Mouse (Mus musculus) urinary bladder, postnatal 4 days (tissue): ENCODE measurements around the gene Klk9.

Experiments
- DNase-seq, 2 experiments: peaks; one replicate each; pipeline ENCODE4 v3.0.0; 2021 to 2022; ENCODE audit warnings: low spot score in 2 of 2

The Klk9 gene

DNA sequence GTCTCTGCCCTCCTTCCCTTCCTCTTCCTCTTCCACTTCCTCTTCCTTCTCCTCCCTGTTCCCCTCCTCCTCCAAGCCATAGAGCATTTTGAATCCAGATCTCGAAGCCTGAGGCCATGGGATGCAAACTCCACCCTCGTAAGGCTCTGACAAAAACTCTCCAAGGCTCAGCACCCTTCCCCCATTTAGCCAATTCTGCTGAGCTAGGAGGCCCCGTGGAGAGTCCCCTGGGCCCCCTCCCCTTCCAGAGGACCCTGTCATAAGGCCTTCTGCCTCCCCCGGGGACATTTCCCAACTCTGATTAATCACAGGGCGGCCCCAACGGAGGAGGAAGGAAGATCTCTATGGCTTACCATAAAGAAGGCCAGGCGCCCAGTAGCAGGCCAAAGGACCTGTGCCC is at the start of gene Klk9:
TSS of gene Klk9 (plus strand) at position 301 of the 400 bp plus-strand sequence.
- DNase-seq: no peak

DNA sequence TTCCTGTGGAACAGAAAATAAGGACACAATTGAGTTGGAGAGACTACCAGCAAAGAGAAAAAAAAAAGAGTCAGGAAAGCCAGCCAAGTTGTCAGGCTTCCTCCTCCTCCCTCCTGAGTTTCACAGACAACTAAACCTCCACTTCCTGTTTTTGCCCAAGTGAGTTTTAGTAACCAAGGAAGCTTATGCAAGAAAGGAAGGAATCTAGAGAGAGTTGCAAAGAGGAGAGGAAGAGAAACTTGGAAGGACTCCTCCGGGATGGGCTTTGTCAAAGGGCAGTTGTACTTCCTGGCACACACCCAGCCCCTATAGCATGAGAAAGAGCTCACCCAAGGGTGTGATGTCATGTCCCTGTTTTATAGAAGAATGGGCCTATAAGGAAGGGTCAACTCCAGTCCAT is 43.9 kb upstream of the Klk9 start:
- no peak for DNase-seq

DNA sequence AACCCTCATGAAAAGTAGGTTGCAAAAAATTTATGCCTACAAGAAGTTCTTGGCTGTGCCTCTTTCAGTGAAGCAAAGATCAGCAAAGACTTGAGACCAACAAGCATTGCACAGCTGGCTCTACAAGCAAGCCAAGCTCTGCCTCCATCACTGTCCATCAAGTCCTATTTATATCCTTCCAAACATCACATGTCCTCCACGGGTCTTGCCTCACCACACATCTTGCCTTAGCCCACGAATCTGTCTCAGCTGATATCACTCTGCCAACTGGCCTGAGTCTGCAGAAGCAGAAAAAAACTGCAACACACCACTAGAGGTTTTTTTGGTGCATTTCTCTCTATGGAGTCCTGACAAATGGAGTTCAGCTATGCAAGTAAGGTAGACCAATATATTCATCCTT is 38.9 kb upstream of the Klk9 start:
- no peak for DNase-seq

DNA sequence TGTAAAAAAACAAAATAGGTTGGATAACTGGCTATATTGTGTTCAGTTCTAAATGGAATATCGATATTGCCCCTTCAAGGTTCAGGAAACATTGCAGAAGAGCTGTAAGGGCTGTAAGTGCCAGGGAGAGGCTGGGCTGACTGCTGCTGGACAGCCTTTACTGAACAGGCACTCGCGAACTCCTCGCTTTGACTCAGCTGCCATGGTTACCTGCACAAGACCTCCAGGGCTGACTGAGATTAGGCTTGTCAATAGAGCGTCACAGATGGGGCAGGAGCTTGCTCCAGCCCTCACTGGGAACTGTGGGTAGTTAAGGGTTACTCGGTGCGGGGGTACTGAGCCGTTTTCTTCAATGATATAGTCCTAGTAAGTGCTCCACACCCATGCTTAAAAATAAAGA is 25.2 kb upstream of the Klk9 start:
- peak in 1 of 2 experiments; percentile 5 for DNase-seq

DNA sequence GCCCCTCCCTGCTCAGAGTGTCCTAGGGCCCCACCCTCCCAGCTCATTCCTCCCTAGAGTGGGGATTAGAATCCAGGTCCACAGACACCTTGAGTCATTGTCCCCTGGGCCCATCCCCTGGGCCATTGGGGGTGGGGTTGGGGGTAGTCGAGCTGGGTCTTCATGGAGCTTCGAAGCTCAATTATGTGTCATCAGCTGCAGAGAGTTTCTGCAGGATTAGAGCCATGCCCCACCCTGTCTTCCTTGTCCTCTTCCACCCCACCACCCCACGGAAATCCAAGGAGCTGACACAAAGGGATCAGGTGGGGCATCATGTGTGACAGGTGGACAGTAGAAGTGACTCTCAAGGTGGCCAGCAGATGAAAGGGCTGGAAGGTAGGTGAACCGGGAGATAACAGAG is 23.1 kb upstream of the Klk9 start, which contains the start of gene Klk12:
TSS of gene Klk12 (plus strand) at position 301 of the 400 bp plus-strand sequence.
- peak in 1 of 2 experiments; percentile 13 for DNase-seq

DNA sequence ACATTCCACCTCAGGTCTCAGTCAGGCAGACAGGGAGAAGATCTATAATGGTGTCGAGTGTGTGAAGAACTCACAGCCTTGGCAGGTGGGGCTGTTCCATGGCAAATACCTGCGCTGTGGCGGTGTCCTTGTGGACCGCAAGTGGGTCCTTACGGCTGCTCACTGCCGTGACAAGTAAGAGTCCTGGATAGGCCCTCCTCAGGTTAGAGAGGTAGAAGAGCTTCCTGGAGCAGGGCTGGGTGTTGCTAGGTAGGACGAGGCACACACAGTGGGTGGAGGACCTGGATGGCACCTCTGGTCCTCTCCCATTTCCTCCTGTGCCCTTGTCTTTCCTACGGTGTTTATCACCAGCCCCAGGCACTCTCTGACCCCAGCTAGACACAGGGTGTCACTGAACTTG is 22.1 kb upstream of the Klk9 start:
- peak; percentile 14 to 52 for DNase-seq

DNA sequence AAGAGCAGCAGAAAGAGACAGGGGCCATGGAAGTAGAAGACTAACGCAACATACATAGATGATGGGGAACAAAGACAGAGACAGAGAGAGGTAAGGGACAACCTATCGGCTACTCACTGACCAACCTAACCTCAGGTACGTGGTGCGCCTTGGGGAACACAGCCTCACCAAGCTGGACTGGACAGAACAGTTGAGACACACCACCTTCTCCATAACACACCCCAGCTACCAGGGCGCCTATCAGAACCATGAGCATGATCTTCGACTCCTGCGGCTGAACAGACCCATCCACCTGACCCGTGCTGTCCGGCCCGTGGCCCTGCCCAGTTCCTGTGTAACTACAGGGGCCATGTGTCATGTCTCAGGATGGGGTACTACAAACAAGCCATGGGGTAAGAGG is 21.0 kb upstream of the Klk9 start:
- peak; percentile 15 to 47 for DNase-seq

DNA sequence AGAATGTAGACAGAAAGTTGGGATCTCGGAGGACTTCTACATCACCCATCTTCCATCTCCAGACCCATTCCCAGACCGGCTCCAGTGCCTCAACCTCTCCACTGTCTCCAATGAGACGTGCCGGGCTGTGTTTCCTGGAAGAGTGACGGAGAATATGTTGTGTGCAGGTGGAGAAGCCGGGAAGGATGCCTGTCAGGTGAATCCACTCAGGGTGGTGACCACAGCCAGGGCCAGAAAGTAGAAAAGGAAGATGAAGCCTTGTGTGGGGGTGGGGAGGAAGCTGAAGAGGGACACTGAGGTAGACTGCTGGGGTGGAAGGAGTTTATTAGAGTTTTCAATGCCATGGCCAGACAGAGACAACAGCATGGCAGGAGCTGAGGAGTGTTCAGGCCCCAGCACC is 19.8 kb upstream of the Klk9 start:
- DNase-seq: peak; percentile 5 to 52

DNA sequence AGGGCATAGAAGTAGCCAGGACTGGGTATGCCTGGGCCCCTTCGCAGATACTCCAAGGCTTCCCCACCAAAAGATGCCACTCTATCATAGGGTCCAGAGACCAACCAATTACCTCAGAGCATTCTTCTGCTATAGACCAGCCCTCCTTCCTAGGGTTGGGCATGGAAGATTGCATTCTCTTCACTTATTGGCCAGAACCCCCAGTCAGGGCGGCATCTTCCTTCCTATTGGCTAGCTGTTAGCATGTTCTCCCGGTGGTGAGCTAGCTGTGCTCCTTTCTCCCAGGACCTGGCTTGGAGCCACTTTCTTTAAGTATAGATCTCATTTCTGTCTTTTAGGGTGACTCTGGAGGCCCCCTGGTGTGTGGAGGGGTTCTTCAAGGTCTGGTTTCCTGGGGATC is 18.8 kb upstream of the Klk9 start:
- DNase-seq: no peak

DNA sequence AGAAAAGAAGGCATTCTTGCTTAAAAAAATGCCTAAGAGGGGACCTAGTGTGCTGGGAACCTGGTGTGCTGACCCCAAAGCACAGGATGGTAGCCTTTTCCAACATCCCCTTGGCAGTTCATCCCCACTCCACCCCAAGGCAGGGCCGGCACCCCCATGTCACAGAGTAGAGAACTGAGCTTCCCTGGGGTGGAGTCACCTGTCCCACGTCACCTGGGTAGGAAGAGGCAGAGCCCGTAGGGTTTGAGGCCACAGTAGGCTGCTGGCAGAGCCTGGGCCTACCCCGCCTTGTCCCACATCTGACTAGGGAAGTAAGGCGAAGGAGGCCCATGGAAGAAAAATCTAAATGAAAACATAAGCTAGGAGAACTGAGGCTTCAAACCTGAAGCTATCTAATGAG is 17.3 kb upstream of the Klk9 start, which contains the start of gene Klk11:
TSS of gene Klk11 (plus strand) at position 241 of the 400 bp plus-strand sequence.
- peak; percentile 13 to 58 for DNase-seq

DNA sequence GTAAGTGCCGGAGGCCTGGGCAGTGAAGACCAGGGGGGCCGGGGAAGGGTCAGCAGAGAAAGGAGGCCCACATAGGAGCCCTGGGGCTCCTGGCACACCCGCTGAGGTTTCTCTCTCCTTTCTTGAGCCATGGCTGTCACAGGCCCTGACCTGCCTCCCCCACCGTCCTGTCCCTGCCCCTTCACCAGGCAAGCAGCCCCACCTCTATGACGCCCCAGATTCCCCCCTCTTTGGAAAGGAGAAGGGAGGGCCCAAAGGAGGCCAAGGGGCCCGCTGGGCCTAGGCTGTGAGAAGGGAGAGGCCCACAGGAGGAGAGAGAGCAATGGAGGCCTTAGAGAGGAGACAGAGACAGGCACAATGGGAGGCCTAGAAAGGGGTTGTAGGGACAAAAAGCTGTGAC is 16.9 kb upstream of the Klk9 start:
- peak; percentile 12 to 58 for DNase-seq

DNA sequence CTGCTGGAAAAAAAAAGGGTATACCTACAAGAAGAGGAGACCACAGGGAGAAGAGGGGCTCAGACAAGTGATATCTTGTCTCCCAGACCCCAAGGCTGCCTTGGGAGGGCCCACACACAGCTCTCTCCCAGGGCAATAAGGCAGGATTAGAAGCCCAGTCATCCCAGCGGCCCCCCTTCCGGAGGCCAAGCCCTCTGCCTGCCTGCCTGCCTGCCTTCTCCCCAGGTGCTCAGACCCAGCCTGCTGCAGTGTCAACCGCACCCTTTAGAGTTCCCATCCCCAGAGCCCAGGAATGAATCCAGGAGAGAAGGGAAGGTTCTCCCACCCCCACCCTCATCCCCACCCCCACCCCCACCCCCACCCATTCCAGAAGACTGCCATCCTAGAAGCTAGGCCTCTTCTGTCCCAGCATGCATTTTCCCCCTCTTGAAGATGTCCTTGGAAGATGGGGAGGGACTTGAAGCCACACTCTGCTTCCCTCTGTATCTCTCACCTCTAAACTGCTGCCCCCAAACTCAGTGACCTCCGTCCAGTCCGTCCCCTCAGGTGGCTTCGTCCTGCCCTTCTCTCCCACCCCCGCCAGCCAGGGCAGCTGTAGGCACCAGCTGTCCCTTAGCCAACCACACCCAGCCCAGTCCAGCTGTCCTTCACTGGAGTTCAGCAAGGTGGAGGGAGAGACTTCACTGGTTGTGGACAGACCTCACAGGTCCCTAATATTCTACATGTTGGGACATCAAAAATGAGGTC is 16.2 kb upstream of the Klk9 start:
- peak; percentile 13 to 52 for DNase-seq

DNA sequence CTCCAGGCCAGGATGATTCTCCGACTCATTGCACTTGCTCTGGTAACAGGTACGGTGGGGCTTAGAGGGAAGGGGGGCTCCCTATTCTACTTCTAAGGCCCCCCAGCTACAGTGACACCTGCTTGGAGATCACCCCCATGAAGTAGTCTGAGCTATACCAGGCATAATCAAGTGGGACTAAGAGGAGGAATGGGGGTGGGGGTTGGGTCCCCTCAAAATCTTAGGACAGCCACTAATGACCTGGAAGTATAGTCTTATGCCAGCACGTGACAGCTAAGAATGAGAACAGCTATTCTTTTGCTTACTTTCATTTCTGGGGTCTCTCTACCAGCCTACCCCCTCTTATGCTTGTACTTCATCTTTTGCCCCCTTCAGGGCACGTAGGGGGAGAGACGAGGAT is 15.2 kb upstream of the Klk9 start:
- peak in 1 of 2 experiments; percentile 16 for DNase-seq

DNA sequence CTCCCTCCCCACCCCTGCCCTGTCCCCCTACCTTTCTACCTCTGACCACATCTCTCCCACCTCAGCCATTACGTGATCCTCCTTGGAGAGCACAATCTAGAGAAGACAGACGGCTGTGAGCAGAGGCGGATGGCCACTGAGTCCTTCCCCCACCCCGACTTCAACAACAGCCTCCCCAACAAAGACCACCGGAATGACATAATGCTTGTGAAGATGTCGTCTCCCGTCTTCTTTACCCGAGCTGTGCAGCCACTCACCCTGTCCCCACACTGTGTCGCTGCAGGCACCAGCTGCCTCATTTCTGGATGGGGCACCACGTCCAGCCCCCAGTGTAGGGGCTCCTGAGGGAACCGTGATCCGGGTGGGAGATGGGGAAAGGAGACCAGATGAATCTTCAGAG is 14.3 kb upstream of the Klk9 start:
- DNase-seq: peak in 1 of 2 experiments; percentile 14

DNA sequence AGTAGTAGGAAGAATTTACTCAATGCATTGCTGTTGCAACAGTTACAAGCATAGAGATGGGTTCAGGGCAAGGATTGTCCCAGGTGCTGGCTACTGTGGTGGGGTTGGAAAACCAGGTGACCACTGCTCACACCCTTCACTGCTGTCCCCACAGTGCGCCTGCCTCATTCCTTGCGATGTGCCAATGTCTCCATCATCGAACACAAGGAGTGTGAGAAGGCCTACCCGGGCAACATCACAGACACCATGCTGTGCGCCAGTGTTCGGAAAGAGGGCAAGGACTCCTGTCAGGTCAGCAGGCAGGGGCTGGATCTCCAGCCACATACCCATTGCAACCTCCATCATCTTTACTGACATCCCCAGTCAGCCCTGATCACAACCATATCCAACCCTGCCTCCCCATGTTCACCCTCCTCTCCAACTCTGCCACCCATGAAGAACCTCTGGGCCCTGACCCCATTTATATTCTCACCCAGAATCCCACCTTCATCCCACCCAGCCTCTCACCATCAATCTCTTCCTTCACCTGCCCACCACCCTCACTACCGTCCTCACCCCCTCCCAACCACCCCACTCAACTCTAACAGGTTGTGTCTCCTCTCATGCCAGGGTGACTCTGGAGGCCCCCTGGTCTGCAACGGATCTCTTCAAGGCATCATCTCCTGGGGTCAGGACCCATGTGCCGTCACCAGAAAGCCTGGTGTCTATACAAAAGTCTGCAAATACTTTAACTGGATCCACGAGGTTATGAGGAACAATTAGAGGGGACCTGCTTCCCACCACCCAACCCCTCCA is 13.3 kb upstream of the Klk9 start:
- peak in 1 of 2 experiments; percentile 13 for DNase-seq

DNA sequence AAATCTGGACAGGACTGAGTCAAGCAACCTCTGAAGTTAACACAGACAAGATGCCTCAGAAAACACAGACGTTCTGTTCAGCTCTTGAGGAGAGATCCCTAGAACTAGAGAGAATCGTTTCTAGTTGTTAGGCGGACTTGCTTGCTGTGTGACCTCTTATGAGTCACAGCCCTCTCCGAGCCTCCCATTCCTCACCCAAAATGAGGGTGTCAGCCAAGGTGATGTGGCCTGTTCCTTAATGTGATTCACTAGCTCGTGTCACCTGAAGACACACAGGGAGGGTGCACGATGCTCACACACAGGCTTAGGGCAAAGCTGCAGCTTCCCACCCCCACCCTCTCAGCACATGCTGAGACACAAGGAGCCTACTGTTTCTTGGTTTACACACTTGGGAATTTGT is 11.4 kb upstream of the Klk9 start:
- peak; percentile 8 to 42 for DNase-seq

DNA sequence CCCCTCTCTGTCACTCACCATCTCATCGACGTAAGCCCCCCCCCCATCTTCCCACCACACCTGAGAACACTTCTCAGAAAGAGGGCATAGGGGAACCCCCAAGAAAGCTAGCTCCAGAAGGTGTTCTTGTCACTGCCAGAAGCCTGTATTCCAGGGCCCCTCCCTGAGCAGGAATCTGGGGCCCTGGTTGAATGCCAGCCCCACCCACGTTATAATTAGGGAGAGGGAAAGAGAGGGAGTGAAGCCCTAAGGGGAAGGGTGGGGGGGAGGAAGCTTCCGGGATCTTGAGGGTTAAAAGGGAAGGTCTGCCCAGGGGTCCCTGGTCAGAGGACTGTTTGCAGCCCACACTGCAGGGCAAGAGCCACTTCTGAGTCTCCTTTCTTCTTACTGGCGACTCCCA is 10.9 kb upstream of the Klk9 start, which contains the start of gene Klk10:
TSS of gene Klk10 (plus strand) at position 290 of the 400 bp plus-strand sequence.
- peak in 1 of 2 experiments; percentile 55 for DNase-seq

DNA sequence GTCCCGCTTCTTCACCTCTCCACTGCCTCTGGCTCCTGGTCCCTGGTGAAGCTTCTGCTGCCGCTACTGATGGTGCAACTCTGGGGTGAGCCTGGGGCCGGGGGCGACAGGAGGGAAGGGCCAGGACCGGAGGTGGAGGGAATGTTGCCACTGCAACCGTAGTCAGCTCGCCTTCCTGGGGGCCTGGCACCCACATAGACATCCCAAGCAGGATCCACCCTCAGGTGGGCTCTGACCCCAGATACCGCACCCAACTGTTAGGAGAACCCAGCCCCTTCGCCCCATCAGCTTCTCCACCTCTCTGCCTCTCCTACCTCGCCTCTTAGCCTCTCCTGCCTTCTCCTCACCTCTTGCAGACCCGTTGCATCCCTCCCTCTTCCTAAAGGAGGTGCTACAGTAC is 10.2 kb upstream of the Klk9 start:
- peak in 1 of 2 experiments; percentile 54 for DNase-seq

DNA sequence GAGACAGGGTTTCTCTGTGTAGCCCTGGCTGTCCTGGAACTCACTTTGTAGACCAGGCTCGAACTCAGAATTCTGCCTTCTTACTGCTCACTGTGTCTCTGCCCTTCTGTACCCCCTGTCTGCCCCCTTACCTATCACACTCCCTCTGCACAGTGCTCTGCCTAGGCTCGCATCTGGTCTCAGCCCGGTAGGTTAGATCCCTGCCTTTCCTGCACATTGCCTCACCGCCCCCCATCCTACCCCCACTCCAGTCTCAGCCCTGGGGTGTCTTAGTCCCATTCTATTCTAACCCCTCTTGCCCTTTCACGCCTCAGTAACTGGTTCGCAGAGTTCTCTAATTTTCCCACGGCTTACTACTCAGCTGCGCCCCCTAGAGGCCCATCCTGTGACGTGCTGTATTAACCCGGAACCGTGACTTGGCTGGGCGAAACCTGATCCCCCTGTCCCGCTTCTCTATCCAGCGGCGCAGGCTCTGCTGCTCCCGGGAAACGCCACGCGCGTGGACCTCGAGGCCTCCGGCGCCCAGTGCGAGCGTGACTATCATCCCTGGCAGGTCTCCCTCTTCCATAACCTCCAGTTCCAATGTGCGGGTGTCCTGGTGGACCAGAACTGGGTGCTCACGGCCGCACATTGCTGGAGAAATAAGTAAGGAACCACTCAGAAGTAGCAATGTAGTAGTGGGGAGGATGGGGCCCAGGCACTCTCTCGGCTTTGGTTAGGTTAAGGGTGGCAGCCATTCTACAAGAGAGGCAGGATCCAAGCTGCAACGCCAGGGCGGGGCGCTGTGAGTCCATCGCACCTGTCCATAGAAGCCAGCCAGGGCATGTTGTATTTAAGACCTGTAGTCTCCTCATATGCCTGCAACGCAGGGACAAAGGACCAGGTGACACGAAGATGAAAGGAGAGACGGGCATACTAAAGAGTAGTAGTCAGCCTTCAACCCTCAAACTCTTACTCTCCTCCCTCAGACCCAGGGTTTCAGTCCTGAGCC is 9.1 kb upstream of the Klk9 start:
- peak; percentile 67 to 89 for DNase-seq

DNA sequence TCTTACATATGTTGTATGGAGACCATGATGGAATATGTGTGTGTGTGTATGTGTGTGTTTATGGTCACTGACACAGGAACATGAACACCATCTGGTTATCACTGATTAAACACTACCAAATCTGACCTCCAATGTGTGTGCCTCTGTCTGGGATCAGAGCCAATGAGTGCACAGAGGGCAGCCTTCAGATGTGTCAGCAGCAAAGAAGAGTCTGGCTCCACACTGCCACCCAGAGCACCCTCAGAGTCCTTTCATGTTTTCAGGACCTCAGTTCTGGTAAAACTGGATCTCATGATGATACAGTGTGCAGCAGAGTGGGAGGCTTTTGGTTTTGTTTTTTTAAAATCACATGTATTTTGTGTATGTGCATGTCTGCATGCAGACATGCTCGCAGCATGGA is 6.4 kb upstream of the Klk9 start:
- no peak for DNase-seq

DNA sequence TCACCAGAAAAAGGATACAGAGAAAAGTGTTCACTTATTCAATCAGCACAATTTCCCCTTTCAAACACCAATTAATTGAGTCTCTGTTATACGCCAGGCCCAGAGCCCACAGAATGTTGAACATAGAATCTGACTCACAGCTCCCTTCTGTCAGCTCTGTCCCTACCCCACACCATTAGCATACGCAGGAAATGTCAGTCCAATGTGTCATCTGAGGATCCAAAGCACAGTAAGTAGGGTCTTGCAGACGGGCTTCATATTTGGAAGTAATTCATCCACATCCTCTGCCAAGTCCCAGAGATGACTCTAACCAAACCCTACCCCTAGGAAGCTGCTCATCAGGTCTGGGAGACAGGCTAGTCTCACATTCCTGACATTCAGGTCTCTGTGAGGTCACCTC is 3.6 kb upstream of the Klk9 start:
- no peak for DNase-seq

DNA sequence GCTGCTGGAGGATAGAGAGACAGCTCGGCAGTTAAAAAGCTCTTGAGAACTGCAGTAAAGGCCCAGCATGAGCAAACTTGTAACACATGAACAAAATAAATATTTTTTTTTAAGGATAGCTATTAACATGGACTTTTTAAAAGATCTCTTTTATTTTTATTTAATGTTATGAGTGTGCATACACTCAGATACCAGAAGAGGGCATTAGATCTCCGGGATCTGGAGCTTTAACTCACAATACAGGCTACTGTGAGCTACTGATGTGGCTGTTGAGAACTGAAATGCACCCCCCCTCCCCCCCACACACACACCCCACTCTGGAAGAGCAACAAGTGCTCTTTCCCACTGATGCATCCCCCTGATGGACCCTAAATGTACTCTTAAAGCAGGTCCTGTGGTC is 2.4 kb upstream of the Klk9 start:
- DNase-seq: no peak
